Mouse (Mus musculus) testis, adult 2 months (tissue): Measurements from ENCODE around the gene Ppef2. TPM values are rescaled to one million over a fixed set of nuclear protein-coding genes. Genes with fewer than 3 reads are reported as not detected.

Experiments used
- H3K27ac ChIP-seq: fragments of 200-500 bp; 2 replicates; pipeline ENCODE4 v1.5.1; 2012; ENCODE audit warnings: low read depth, low read length; ENCODE audit not compliant: control insufficient read depth, insufficient read depth
- H3K27me3 ChIP-seq: fragments of 200-500 bp; 2 replicates; pipeline ENCODE4 v1.6.1; 2012; ENCODE audit warnings: mild to moderate bottlenecking, low read length, moderate library complexity; ENCODE audit not compliant: control insufficient read depth, insufficient read depth
- H3K36me3 ChIP-seq: fragments of 200-500 bp; 2 replicates; pipeline ENCODE4 v1.6.1; 2012; ENCODE audit warnings: mild to moderate bottlenecking, low read length; ENCODE audit not compliant: control insufficient read depth, insufficient read depth
- H3K4me1 ChIP-seq: fragments of 200-500 bp; 2 replicates; pipeline ENCODE4 v1.6.1; 2012; ENCODE audit warnings: low read length; ENCODE audit not compliant: control insufficient read depth, insufficient read depth
- H3K4me3 ChIP-seq: fragments of 200-500 bp; 2 replicates; pipeline ENCODE4 v1.5.1; 2012; ENCODE audit warnings: low read depth, mild to moderate bottlenecking, low read length, moderate library complexity, mixed read lengths; ENCODE audit not compliant: control insufficient read depth
- CTCF ChIP-seq: fragments of 200-500 bp; IDR thresholded peaks from 2 replicates; pipeline ENCODE4 v1.5.1; 2012; ENCODE audit warnings: low read depth, mild to moderate bottlenecking, inconsistent platforms, low read length, moderate library complexity; ENCODE audit not compliant: control insufficient read depth, insufficient read depth, insufficient replicate concordance
- POLR2A ChIP-seq: fragments of 200-500 bp; IDR thresholded peaks from 2 replicates; pipeline ENCODE4 v1.6.1; 2012; ENCODE audit warnings: low read depth, mild to moderate bottlenecking, inconsistent platforms, low read length, moderate library complexity; ENCODE audit not compliant: control insufficient read depth
- polyA plus RNA-seq: library from polyadenylated mRNA; depleted of rRNA; stranded (reverse); fragments of >200 nt; gene quantifications from 2 replicates; pipeline ENCODE4 v1.2.3, GENCODE M21; 2012

Ppef2 gene
- polyA plus RNA-seq, 1 experiment = 0.86 TPM

- Histone ChIP-seq H3K36me3 (no peaks in the 10 kb centered on the region), H3K4me3 (no peak overlapping the region), H3K27ac (no peak overlapping the region), H3K27me3 (no peaks in the 10 kb centered on the region), H3K4me1 (peaks cover 16% of the 10 kb centered on the region)
- TF ChIP-seq CTCF (peak; percentile 45; the same call in 1 of the 2 replicates), POLR2A (no peak)
Observed at GRCm38 (mm10) chr5:92252797-92253343, 3.2 kb downstream of the Ppef2 start.

GRCm38 (mm10) chr5:92252031-92252430 is 4.0 kb downstream of the Ppef2 start:
- no peak for TF ChIP-seq POLR2A
- no peak for TF ChIP-seq CTCF
- no peak overlapping the region for H3K4me3 ChIP-seq
- no peaks in the 10 kb centered on the region for H3K27me3 ChIP-seq

GRCm38 (mm10) chr5:92248614-92249013 is 7.5 kb downstream of the Ppef2 start:
- Histone ChIP-seq H3K27ac (no peak overlapping the region), H3K4me1 (peaks cover 16% of the 10 kb centered on the region), H3K4me3 (no peak overlapping the region), H3K36me3 (no peaks in the 10 kb centered on the region), H3K27me3 (no peaks in the 10 kb centered on the region)
- TF ChIP-seq POLR2A (no peak), CTCF (no peak)

More at GRCm38 (mm10) chr5:92252031-92252430, 4.0 kb downstream of the Ppef2 start:
- Histone ChIP-seq H3K4me1 (peaks cover 16% of the 10 kb centered on the region), H3K27ac (no peak overlapping the region), H3K36me3 (no peaks in the 10 kb centered on the region)

DNA sequence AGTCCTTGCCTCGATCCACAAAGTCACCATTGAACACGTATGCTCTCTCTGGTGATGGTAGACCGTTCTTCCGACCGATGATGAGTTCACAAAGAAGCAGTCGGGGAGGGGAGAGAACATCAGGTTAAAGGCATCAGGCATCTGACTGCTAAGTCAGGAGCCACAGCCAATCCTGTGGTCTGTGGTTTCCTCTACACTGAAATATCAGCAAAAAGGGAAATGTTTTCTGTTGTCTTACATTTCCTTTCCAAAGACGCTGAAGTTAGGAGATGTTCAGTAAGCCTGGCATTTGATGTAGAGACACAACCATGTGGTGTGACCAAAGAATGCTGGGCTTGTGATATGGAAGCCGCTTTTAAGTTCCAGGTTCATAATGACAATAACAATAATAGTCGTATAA is 10.6 kb downstream of the Ppef2 start:
- no peak for TF ChIP-seq POLR2A
- TF ChIP-seq CTCF = no peak
- no peak overlapping the region for H3K4me3 ChIP-seq
- H3K4me1 ChIP-seq = peaks cover 15% of the 10 kb centered on the region
- H3K27me3 ChIP-seq = no peaks in the 10 kb centered on the region
- H3K36me3 ChIP-seq = no peaks in the 10 kb centered on the region
- H3K27ac ChIP-seq = no peak overlapping the region

- H3K4me3 ChIP-seq = no peak overlapping the region
- no peaks in the 10 kb centered on the region for H3K27me3 ChIP-seq
- no peaks in the 10 kb centered on the region for H3K36me3 ChIP-seq
- peaks cover 11% of the 10 kb centered on the region for H3K4me1 ChIP-seq
- H3K27ac ChIP-seq = no peak overlapping the region
- no peak for TF ChIP-seq POLR2A
- TF ChIP-seq CTCF = no peak
Observed at GRCm38 (mm10) chr5:92244900-92245299, 11.2 kb downstream of the Ppef2 start.

DNA sequence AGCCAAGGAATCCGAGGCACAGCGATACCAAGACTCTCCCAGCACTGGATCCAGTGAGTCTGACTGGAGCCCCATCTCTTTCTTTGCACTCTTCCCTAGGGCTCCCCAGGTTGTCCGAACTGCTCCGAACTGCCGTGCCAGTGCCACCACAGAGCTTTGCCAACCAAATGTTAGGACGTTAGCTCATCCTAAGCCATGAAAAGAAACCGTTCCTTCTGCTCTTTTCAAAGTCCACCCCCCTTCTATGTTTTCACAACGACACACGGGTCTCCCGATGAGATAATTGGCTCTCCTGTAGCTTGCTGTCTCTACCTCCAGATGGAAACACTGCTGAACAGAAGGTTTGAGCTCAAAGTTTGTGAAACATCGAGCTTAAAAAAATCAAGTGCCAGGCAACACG is 15.3 kb downstream of the Ppef2 start:
- Histone ChIP-seq H3K36me3 (no peaks in the 10 kb centered on the region), H3K4me3 (no peak overlapping the region), H3K27ac (no peak overlapping the region), H3K27me3 (no peaks in the 10 kb centered on the region), H3K4me1 (peaks cover 4% of the 10 kb centered on the region; the same call in 1 of the 2 replicates)
- TF ChIP-seq POLR2A (no peak), CTCF (no peak)

DNA sequence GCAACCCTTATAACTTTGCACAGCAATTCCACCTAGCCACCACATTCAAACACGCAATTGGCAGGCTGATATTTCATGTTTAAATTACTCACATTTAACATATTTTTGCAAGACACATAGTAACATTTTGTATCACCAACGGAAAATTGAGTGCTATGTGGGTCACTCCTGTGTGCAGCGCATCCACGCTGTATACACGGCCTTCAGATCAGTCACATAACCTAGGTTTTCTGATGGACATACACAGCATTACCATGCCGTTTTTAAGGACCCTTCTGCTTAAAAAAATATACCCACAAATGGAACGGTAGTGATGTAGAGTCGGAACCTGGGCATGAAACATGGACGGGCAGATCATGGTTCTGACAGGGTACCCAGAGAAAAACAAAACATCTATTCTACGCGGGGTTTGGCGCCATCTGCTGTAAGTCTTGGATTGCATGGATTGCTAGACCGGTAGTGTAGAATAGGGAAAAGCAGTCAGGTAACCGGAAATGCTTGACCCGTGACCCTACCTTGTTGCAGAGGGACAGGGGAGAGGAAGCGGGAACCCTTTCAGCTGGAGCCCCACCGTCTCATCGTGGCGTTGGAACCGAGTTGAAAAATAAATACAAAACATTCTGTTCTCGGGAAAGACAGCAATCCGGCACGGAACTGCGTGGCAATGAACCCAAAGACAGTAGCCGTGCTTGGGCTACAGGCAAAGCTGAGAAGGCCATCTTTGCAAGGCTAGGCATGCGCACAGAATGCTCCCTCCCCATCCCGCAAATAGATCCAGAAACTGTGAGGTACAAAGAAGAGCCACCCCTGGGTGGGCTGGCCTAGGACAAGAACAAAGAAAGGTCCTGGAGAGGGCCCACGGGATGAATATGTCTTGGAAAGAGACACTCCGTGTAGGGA is 16.5 kb downstream of the Ppef2 start:
- Histone ChIP-seq H3K27me3 (no peaks in the 10 kb centered on the region), H3K4me1 (peaks cover 4% of the 10 kb centered on the region; the same call in 1 of the 2 replicates), H3K36me3 (no peaks in the 10 kb centered on the region), H3K4me3 (peak overlapping the region; percentile 30), H3K27ac (no peak overlapping the region)
- no peak for TF ChIP-seq POLR2A
- TF ChIP-seq CTCF = no peak
